Mouse (Mus musculus): ENCODE results near the gene Lce3a. TPM values are rescaled to one million over a fixed set of nuclear protein-coding genes. Genes with fewer than 3 reads are reported as not detected.

Lce3a gene
- not detected for total RNA-seq (2022)

DNA sequence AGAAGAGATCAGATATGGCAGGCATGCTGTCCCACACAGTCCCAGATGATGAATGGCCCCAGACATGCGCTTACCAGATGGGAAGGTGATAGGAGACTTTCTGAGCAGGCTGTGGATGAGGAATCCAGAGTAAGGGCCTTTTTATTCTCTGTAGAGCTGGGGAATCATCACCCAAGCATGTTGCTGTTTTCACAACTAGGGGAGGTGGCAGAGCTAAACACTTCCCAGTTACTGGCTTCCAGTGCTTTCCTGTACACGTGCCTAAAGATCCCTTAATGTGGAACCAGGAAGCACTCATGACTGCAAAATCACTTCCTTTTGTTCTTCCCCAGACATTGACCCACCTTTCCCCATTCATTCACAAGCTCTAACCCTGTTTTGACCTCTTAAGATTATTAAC lies at the start of gene Lce3a:
Gene Lce3a, minus strand, starts transcription at position 101 of the 400 bp plus-strand sequence.
- no peak for DNase-seq (ENCODE audit: low spot score)

DNA sequence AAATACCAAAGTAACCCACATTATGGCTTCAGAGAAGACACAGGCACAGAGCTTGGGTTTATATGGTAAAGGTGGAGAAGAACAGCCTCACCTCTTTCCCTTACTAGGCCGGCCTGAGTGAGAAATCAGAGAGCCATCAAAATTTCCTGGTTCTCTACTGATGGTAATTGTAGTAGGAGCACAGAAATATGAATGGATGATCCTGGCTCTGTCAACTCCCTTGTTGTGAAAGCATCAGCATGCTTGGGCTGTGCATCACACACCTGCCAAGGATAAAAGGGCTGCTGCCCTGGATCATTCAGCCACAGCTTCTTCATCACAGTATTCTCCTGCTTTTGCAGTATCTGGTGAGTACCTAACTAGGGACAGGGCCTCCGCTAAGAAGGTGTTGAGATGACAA lies 40.7 kb upstream of the Lce3a start, which contains the start of gene Lce3e:
Gene Lce3e, plus strand, starts transcription at position 301 of the 400 bp plus-strand sequence.
- no peak for DNase-seq (ENCODE audit: low spot score)

DNA sequence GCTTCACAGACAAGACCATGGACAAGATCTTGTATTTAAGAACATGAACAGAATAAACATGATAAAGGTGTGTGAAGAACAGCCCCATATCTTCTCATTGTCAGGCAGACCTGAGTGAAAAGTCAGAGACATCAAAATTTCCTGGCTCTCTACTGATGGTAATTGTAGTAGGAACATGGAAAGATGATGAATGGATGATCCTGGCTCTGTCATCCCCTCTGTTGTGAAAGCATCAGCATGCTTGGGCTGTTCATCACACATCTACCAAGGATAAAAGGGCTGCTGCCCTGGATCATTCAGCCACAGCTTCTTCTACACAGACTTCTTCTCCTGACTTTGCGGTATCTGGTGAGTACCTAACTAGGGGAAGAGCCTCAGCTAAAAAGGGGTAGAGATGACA lies 31.1 kb upstream of the Lce3a start, which contains the start of gene Lce3d:
Gene Lce3d, plus strand, starts transcription at position 301 of the 400 bp plus-strand sequence.
- DNase-seq (ENCODE audit: low spot score), result no peak

DNA sequence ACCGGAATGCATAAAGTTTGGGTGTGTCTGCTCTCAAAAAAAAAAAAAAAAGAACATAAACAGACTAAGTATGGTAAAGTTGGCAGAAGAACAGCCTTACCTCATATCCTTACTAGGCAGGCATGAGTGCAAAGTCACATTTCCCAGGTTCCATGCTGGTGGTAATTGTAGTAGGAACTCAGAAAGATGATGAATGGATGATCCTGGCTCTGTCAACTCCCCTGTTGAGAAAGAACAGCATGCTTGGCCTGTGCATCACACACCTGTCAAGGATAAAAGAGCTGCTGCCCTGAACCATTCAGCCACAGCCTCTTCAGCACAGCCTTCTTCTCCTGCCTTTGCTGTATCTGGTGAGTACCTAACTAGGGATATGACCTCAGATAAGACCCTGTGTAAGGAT lies 18.2 kb upstream of the Lce3a start, which contains the start of gene Lce3c:
Gene Lce3c, plus strand, starts transcription at position 301 of the 400 bp plus-strand sequence.
- no peak for DNase-seq (ENCODE audit: low spot score)

DNA sequence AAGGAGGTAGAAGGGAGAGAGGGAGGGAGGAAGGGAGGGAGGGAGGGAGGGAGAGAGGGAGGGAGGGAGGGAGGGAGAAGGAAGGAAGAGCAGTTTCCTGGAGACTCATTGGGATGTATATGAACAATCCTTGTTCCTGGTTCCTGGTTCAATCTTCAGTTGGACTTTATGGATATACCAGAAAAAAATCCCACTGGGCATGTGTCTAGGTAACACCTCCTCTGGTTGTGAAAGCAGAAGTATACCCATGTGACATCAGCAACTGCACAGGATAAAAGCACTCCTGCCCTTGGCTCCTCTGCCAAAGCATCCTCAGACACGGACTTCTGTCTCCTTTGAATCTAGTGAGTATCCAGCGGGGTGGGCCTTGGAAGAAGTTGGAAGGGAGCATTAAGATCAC lies 6.6 kb upstream of the Lce3a start, which contains the start of gene Lce3b:
Gene Lce3b, plus strand, starts transcription at position 301 of the 400 bp plus-strand sequence.
- no peak for DNase-seq (ENCODE audit: low spot score)

DNA sequence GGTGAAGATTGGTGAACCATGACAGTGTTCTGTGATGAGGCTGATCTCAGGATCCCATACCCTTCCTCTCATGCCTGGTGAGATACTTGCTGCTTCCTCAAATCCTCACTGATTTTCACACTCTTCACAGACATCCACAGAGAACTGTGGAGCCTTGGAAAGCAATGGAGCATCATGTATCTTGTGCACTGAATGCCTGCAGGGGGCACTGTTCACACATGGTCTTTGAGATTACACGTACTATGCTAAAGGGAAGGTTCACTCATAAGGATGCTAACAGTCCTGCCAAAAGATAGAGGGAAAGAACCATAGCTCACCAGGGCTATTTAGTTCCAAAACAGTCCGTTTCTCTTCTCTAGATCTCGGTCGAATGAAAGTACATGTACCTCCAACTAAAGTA lies 5.7 kb downstream of the Lce3a start:
- no peak for DNase-seq (ENCODE audit: low spot score)

DNA sequence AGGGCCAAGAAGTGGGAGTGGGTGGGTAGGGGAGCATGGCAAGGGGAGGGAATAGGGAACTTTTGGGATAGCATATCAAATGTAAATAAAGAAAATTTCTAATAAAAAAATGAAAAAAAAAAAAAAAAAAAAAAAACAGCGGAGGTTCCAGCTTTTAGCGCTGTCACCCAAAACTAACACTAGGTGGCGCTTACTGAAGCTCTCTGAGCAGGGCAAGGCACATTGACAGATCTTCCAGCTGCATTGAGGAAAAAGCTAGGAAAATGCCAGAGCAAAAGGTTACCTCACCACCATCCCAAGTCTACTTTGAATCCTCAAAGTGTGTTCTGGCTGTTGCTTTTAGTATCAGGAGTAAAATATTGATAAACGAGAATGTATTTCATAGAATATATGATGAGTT lies 18.5 kb downstream of the Lce3a start:
- DNase-seq (ENCODE audit: low spot score), result no peak

DNA sequence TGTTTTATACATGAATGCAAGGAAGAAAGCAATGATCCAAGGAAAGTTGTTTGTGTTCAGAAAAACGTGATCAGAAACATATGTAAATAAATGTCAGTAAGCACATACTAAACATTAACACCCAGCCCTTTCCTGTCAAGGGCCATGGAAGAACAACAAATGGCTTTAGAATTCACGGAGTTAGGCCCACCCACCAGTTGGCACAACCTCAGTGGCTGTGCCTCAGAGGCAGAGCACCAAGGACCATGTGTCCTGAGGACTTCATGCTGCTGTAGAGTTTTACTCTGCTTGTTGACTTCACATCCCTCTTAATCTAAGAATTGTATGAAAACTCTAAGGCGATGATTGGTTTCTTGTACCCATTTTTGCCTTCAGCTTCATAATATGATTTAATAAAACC lies 20.8 kb downstream of the Lce3a start:
- no peak for DNase-seq (ENCODE audit: low spot score)

DNA sequence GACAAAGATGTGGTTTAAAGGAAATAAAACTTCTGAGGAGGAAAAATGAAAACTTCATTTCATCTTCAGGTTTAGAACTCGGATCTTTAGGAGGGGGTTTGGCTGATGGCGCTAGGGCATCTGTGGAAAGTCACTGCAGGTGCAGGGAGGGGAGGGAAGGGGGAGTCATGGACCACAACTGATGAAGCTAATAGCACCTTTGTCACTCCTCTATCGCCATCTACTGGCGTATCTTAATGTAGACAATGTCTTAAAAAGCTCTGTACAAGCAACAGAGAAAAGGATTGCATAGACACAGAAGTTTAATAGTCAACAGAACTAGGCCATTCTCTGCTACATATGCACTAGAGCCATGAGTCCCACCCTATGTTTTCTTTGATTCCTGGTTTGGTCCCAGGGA lies 22.4 kb downstream of the Lce3a start:
- no peak for DNase-seq (ENCODE audit: low spot score)

DNA sequence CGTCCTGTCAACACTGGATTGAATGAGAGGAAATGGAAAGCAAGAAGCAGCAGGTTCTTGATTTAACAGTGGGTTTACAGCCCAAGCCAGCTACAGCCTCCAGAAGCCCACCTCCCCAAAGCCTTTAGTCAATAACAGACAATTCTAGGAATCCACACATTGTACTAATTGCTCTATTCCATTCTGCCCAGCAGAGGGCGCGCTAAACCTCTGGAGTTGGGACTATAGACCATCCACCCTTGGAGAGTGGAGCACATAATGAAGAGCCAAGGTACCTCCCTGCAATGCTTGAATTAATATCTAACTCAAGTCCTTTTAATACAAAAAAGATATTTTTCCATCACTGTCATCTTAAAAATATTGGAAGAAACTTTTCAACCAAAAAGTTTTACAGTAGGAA lies 23.0 kb downstream of the Lce3a start:
- DNase-seq (ENCODE audit: low spot score), result no peak

DNA sequence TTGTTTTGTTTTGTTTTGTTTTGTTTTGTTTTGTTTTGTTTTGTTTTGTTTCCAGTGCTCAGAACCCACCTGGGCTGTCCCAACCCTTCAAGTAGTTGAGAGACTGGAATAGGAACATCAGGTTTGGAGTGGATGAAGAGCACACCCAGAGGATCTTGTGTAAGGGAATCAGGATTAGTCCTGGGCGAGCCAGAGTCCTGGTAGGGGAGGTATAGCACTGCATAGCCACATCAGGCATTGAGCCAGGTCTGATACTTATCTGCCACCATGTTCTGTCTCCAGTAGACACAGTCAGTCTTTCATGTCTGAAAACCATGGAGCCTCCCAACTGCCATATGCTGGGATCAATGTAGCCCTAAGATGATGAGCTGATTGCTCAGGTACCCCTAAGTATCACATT lies 31.5 kb downstream of the Lce3a start:
- DNase-seq (ENCODE audit: low spot score), result no peak

DNA sequence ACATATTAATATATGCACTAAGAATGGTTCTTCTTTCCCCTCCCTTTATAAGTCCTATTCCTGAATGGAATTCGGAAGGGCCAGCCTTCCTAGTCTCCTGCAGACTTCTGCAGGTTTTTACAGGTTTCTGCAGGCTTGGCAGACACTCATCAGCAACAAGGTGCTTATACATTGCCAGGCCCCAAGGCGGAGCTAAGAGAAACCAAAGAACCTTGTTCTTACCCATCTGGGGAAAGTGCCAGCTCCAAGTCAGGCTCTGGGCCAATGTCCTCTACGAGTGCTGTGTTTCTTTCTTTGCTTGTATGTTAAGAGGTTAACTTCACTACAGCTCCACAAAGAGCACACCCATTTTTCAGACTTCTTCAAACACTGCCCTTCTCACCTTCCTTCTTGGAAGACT lies 32.0 kb downstream of the Lce3a start:
- no peak for DNase-seq (ENCODE audit: low spot score)

Other genes starting within 250 kb of the Lce3a start
- gene Lce1c, start 247.0 kb downstream of the Lce3a start, total RNA-seq (2022), result not detected
- not detected for gene Lce1d, start 239.0 kb downstream of the Lce3a start, total RNA-seq (2022)
- gene Lce1e, start 217.2 kb downstream of the Lce3a start, total RNA-seq (2022), result not detected
- gene Lce1f, start 205.9 kb downstream of the Lce3a start, total RNA-seq (2022), result not detected
- gene Gm38119, start 187.1 kb downstream of the Lce3a start, total RNA-seq (2022), result not detected
- gene Lce1g, start 173.9 kb downstream of the Lce3a start, total RNA-seq (2022), result not detected
- not detected for gene Lce1h, start 161.2 kb downstream of the Lce3a start, total RNA-seq (2022)
- gene Lce1i, start 147.3 kb downstream of the Lce3a start, total RNA-seq (2022), result not detected
- not detected for gene Lce1j, start 135.7 kb downstream of the Lce3a start, total RNA-seq (2022)
- gene Lce1k, start 118.3 kb downstream of the Lce3a start, total RNA-seq (2022), result not detected
- not detected for gene Kprp, start 99.0 kb downstream of the Lce3a start, total RNA-seq (2022)
- gene Lce1l, start 74.9 kb downstream of the Lce3a start, total RNA-seq (2022), result not detected
- gene 2310050C09Rik, start 56.0 kb downstream of the Lce3a start, total RNA-seq (2022), result not detected
- gene Lce3b, start 6.7 kb upstream of the Lce3a start, total RNA-seq (2022), result not detected
- not detected for gene Lce3c, start 18.3 kb upstream of the Lce3a start, total RNA-seq (2022)
- gene Lce3d, start 31.2 kb upstream of the Lce3a start, total RNA-seq (2022), result not detected
- gene Lce3e, start 40.8 kb upstream of the Lce3a start, total RNA-seq (2022), result not detected
- not detected for gene Lce3f, start 66.0 kb upstream of the Lce3a start, total RNA-seq (2022)
- gene Crct1, start 89.5 kb upstream of the Lce3a start, total RNA-seq (2022), result not detected
- gene Lce1m, start 92.8 kb upstream of the Lce3a start, total RNA-seq (2022), result not detected
- gene Gm4858, start 142.6 kb upstream of the Lce3a start, total RNA-seq (2022), result not detected
- gene Crnn, start 218.6 kb upstream of the Lce3a start, total RNA-seq (2022), result not detected

All from heart, adult 8-10 months (tissue).